Mouse (Mus musculus) skeletal muscle tissue, postnatal 0 days (tissue): ENCODE results near the gene Cldn6. TPM values are rescaled to one million over a fixed set of nuclear protein-coding genes. Genes with fewer than 3 reads are reported as not detected.

Experiments used
- polyA plus RNA-seq: library from polyadenylated mRNA; unstranded; fragments of >200 nt; fragmentation: Nextera tagmentation; extraction: Ambion mirVana; gene quantifications from 2 replicates; pipeline ENCODE4 v1.2.1, GENCODE M21; 2015

Cldn6 gene
- not detected in 2 replicates for polyA plus RNA-seq

GRCm38 (mm10) chr17:23679127-23679835, at the start of gene Cldn6:
Cldn6 (plus strand) TSS chr17:23679249.

GRCm38 (mm10) chr17:23644613-23645495, 34.2 kb upstream of the Cldn6 start, which contains the start of gene Mmp25:
Mmp25 (minus strand) TSS chr17:23645277.

GRCm38 (mm10) chr17:23660117-23660875, 18.8 kb upstream of the Cldn6 start, which contains the start of gene Bicdl2:
Bicdl2 (plus strand) TSS chr17:23660506.

GRCm38 (mm10) chr17:23673424-23674073, 5.5 kb upstream of the Cldn6 start, which contains the start of the genes Hcfc1r1 and Thoc6:
Hcfc1r1 (plus strand) TSS chr17:23673596.
Thoc6 (minus strand) TSS chr17:23673882.

GRCm38 (mm10) chr17:23677236-23677679, 1.8 kb upstream of the Cldn6 start, which contains the start of gene Tnfrsf12a:
Tnfrsf12a (minus strand) TSS chr17:23677468.

GRCm38 (mm10) chr17:23683856-23684672, 5.0 kb downstream of the Cldn6 start, which contains the start of gene Cldn9:
Cldn9 (minus strand) TSS chr17:23684026.

GRCm38 (mm10) chr17:23722376-23723125, 43.5 kb downstream of the Cldn6 start, which contains the start of gene 1520401A03Rik:
1520401A03Rik (minus strand) TSS chr17:23722783.

GRCm38 (mm10) chr17:23725999-23726757, 47.1 kb downstream of the Cldn6 start, which contains the start of gene Pkmyt1:
Pkmyt1 (plus strand) TSS chr17:23726336.

Other genes with a start within 250 kb of the Cldn6 start
- gene Vmn2r117, start 199.6 kb upstream of the Cldn6 start, polyA plus RNA-seq = not detected in 2 replicates
- 6.6 and 7.5 TPM in 2 replicates for gene Zfp213, start 115.0 kb upstream of the Cldn6 start, polyA plus RNA-seq
- 4.7 and 5.1 TPM in 2 replicates for gene Zfp13, start 79.8 kb upstream of the Cldn6 start, polyA plus RNA-seq
- gene Zscan10, start 78.4 kb upstream of the Cldn6 start, polyA plus RNA-seq = not detected in 2 replicates
- 0.14 and 0.41 TPM in 2 replicates for gene Mmp25, start 34.0 kb upstream of the Cldn6 start, polyA plus RNA-seq
- 1.2 TPM in 1 of 2 replicates, not detected in the other for gene Bicdl2, start 18.7 kb upstream of the Cldn6 start, polyA plus RNA-seq
- gene Hcfc1r1, start 5.7 kb upstream of the Cldn6 start, polyA plus RNA-seq = 353 and 354 TPM in 2 replicates
- 22.8 and 25.1 TPM in 2 replicates for gene Thoc6, start 5.4 kb upstream of the Cldn6 start, polyA plus RNA-seq
- 64.2 and 68.3 TPM in 2 replicates for gene Tnfrsf12a, start 1.8 kb upstream of the Cldn6 start, polyA plus RNA-seq
- gene Cldn9, start 4.8 kb downstream of the Cldn6 start, polyA plus RNA-seq = 1.3 and 1.5 TPM in 2 replicates
- 0.81 and 0.83 TPM in 2 replicates for gene 1520401A03Rik, start 43.5 kb downstream of the Cldn6 start, polyA plus RNA-seq
- 11.1 and 12.5 TPM in 2 replicates for gene Pkmyt1, start 47.1 kb downstream of the Cldn6 start, polyA plus RNA-seq
- 9.9 and 15.9 TPM in 2 replicates for gene Paqr4, start 61.6 kb downstream of the Cldn6 start, polyA plus RNA-seq
- 0.35 and 1.5 TPM in 2 replicates for gene Kremen2, start 66.6 kb downstream of the Cldn6 start, polyA plus RNA-seq
- gene Flywch1, start 92.4 kb downstream of the Cldn6 start, polyA plus RNA-seq = 33.8 and 34.1 TPM in 2 replicates
- 11.9 and 13.5 TPM in 2 replicates for gene Flywch2, start 106.8 kb downstream of the Cldn6 start, polyA plus RNA-seq
- 234 and 263 TPM in 2 replicates for gene Srrm2, start 111.3 kb downstream of the Cldn6 start, polyA plus RNA-seq
- 1,095 and 1,181 TPM in 2 replicates for gene Elob, start 149.9 kb downstream of the Cldn6 start, polyA plus RNA-seq
- gene Prss33, start 156.8 kb downstream of the Cldn6 start, polyA plus RNA-seq = not detected in 2 replicates
- not detected in 2 replicates for gene Prss32, start 164.6 kb downstream of the Cldn6 start, polyA plus RNA-seq
- not detected in 2 replicates for gene Prss41, start 164.9 kb downstream of the Cldn6 start, polyA plus RNA-seq
- not detected in 2 replicates for gene Prss21, start 188.8 kb downstream of the Cldn6 start, polyA plus RNA-seq
- gene Dcpp1, start 201.6 kb downstream of the Cldn6 start, polyA plus RNA-seq = not detected in 2 replicates
- gene Dcpp2, start 201.6 kb downstream of the Cldn6 start, polyA plus RNA-seq = not detected in 2 replicates
- gene Dcpp3, start 238.2 kb downstream of the Cldn6 start, polyA plus RNA-seq = not detected in 2 replicates